Mouse (Mus musculus): ENCODE data around the gene Olfr750. TPM values are rescaled to one million over a fixed set of nuclear protein-coding genes. Genes with fewer than 3 reads are reported as not detected.

Gene Olfr750
- polyA plus RNA-seq, 1 experiment from 2014 or later, result not detected

Other genes with a start within 250 kb of the Olfr750 start
- gene Tep1, start 203.9 kb downstream of the Olfr750 start, polyA plus RNA-seq (2015; fragmentation: Nextera tagmentation; extraction: Ambion mirVana), result 5.3 and 6.2 TPM in 2 replicates
- 0.36 and 0.50 TPM in 2 replicates for gene Klhl33, start 176.9 kb downstream of the Olfr750 start, polyA plus RNA-seq (2015; fragmentation: Nextera tagmentation; extraction: Ambion mirVana)
- 174 and 176 TPM in 2 replicates for gene Osgep, start 149.5 kb downstream of the Olfr750 start, polyA plus RNA-seq (2015; fragmentation: Nextera tagmentation; extraction: Ambion mirVana)
- gene Apex1, start 149.5 kb downstream of the Olfr750 start, polyA plus RNA-seq (2015; fragmentation: Nextera tagmentation; extraction: Ambion mirVana), result 222 and 228 TPM in 2 replicates
- 46.7 and 53.4 TPM in 2 replicates for gene Pip4p1, start 143.6 kb downstream of the Olfr750 start, polyA plus RNA-seq (2015; fragmentation: Nextera tagmentation; extraction: Ambion mirVana)
- 68.1 and 69.5 TPM in 2 replicates for gene Pnp, start 143.4 kb downstream of the Olfr750 start, polyA plus RNA-seq (2015; fragmentation: Nextera tagmentation; extraction: Ambion mirVana)
- gene Gm49342, start 129.9 kb downstream of the Olfr750 start, polyA plus RNA-seq (2015; fragmentation: Nextera tagmentation; extraction: Ambion mirVana), result not detected in 2 replicates
- gene Pnp2, start 118.4 kb downstream of the Olfr750 start, polyA plus RNA-seq (2015; fragmentation: Nextera tagmentation; extraction: Ambion mirVana), result 0.38 and 0.76 TPM in 2 replicates
- 0.25 and 0.28 TPM in 2 replicates for gene Rnase10, start 66.7 kb downstream of the Olfr750 start, polyA plus RNA-seq (2015; fragmentation: Nextera tagmentation; extraction: Ambion mirVana)
- not detected in 2 replicates for gene Rnase9, start 32.6 kb downstream of the Olfr750 start, polyA plus RNA-seq (2015; fragmentation: Nextera tagmentation; extraction: Ambion mirVana)
- gene Rnase11, start 24.3 kb downstream of the Olfr750 start, polyA plus RNA-seq (2015; fragmentation: Nextera tagmentation; extraction: Ambion mirVana), result not detected in 2 replicates
- gene Rnase12, start 16.8 kb downstream of the Olfr750 start, polyA plus RNA-seq (2015; fragmentation: Nextera tagmentation; extraction: Ambion mirVana), result not detected in 2 replicates
- 33.9 and 38.7 TPM in 2 replicates for gene Rnase4, start 16.6 kb upstream of the Olfr750 start, polyA plus RNA-seq (2015; fragmentation: Nextera tagmentation; extraction: Ambion mirVana)
- gene Ang, start 16.7 kb upstream of the Olfr750 start, polyA plus RNA-seq (2015; fragmentation: Nextera tagmentation; extraction: Ambion mirVana), result 7.6 and 7.7 TPM in 2 replicates
- not detected in 2 replicates for gene Eddm3b, start 40.0 kb upstream of the Olfr750 start, polyA plus RNA-seq (2015; fragmentation: Nextera tagmentation; extraction: Ambion mirVana)
- gene Rnase6, start 49.5 kb upstream of the Olfr750 start, polyA plus RNA-seq (2015; fragmentation: Nextera tagmentation; extraction: Ambion mirVana), result 1.2 and 1.9 TPM in 2 replicates
- gene Rnase1, start 72.3 kb upstream of the Olfr750 start, polyA plus RNA-seq (2015; fragmentation: Nextera tagmentation; extraction: Ambion mirVana), result 0.30 and 0.44 TPM in 2 replicates
- gene Rnase2b, start 87.8 kb upstream of the Olfr750 start, polyA plus RNA-seq (2015; fragmentation: Nextera tagmentation; extraction: Ambion mirVana), result not detected in 2 replicates
- not detected in 2 replicates for gene Ang2, start 124.7 kb upstream of the Olfr750 start, polyA plus RNA-seq (2015; fragmentation: Nextera tagmentation; extraction: Ambion mirVana)
- gene Ear14, start 129.0 kb upstream of the Olfr750 start, polyA plus RNA-seq (2015; fragmentation: Nextera tagmentation; extraction: Ambion mirVana), result not detected in 2 replicates
- not detected in 2 replicates for gene Rnase2a, start 181.7 kb upstream of the Olfr750 start, polyA plus RNA-seq (2015; fragmentation: Nextera tagmentation; extraction: Ambion mirVana)

All from lung, embryonic 15.5 days (tissue).